Mouse (Mus musculus) small intestine, adult 2 months (tissue): ENCODE results near the gene Cd47. TPM values are rescaled to one million over a fixed set of nuclear protein-coding genes. Genes with fewer than 3 reads are reported as not detected.

Experiments used
- H3K27ac ChIP-seq: fragments of 200-500 bp; 2 replicates; pipeline ENCODE4 v1.5.1; 2012; ENCODE audit warnings: low read depth, low read length, control low read depth, inconsistent platforms; ENCODE audit not compliant: insufficient read depth
- H3K27me3 ChIP-seq: fragments of 200-500 bp; 2 replicates; pipeline ENCODE4 v1.6.1; 2012; ENCODE audit warnings: mild to moderate bottlenecking, moderate library complexity, low read length, inconsistent platforms; ENCODE audit not compliant: control insufficient read depth, insufficient read depth
- H3K36me3 ChIP-seq: fragments of 200-500 bp; 2 replicates; pipeline ENCODE4 v1.6.1; 2012; ENCODE audit warnings: mild to moderate bottlenecking, low read length, control low read depth, inconsistent platforms; ENCODE audit not compliant: control insufficient read depth, insufficient read depth
- H3K4me1 ChIP-seq: fragments of 200-500 bp; 2 replicates; pipeline ENCODE4 v1.6.1; 2012; ENCODE audit warnings: low read length, inconsistent platforms, mixed read lengths; ENCODE audit not compliant: control insufficient read depth, insufficient read depth, insufficient read length
- H3K4me3 ChIP-seq: fragments of 200-500 bp; 2 replicates; pipeline ENCODE4 v1.5.1; 2012; ENCODE audit warnings: low read depth, mild to moderate bottlenecking, control low read depth, inconsistent platforms, low read length, moderate library complexity
- CTCF ChIP-seq: fragments of 200-500 bp; IDR thresholded peaks from 2 replicates; pipeline ENCODE4 v1.5.1; 2012; ENCODE audit warnings: low read depth, mild to moderate bottlenecking, control low read depth, inconsistent platforms, low read length, moderate library complexity, mixed read lengths; ENCODE audit not compliant: insufficient replicate concordance, insufficient read length; ENCODE audit errors: extremely low read depth
- POLR2A ChIP-seq: fragments of 200-500 bp; IDR thresholded peaks from 2 replicates; pipeline ENCODE4 v1.6.1; 2012; ENCODE audit warnings: low read depth, mild to moderate bottlenecking, control low read depth, inconsistent platforms, low read length, moderate library complexity
- WGBS: fragments of 180-500 bp; shearing (Covaris S2); methylation state at CpG from one replicate; pipeline ENCODE4 v1.1.7; 2018; 5-methylcytosine and 5-hydroxymethylcytosine counted together
- polyA plus RNA-seq: library from polyadenylated mRNA; depleted of rRNA; stranded (reverse); fragments of >200 nt; gene quantifications from 2 replicates; pipeline ENCODE4 v1.2.3, GENCODE M21; 2012

Gene Cd47
- polyA plus RNA-seq, 1 experiment = 56.8 TPM

DNA sequence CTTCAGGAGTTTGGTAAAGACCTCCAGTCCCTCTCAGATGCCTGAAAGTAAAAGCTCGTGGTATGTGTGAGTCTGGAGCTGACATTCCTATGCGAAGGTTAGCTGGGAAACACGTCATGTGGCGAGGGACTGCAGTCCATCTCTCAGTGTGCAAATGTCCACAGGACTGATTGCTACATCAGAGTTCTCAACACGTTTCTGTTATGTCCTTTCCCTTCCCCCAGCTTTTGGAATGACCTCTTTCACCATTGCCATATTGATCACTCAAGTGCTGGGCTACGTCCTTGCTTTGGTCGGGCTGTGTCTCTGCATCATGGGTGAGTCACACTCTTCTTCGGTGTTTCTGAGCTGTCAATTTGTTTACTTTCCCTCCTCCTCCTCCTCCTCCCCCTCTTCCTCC, 95.8 kb downstream of the Cd47 start:
- Histone ChIP-seq H3K27ac (no peak overlapping the region), H3K4me1 (peaks cover 6% of the 10 kb centered on the region), H3K36me3 (peaks cover 30% of the 10 kb centered on the region), H3K27me3 (no peaks in the 10 kb centered on the region), H3K4me3 (no peak overlapping the region)
- TF ChIP-seq POLR2A (no peak), CTCF (no peak)
- WGBS = 69% methylated on average over 8 of the region's 8 CpGs

DNA sequence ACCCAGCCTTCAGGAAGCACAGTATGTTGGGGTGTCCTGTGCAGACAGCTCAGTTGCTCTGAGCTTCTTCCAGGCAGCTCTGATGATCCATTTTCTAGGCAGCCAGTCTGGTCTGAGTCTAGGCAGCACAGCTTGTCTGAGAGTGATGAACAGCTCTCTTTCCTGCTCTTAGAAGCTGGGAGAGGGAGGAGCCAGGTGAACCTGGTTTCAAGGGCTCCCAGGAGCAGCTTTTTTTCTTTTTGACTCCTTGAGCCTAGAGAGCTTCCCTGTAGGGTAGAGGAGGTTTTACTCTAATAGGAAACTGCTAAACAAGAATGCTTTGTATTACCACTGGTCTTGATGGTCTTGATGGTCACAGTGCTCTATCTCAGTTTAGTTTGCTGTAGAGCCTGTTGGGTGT, 101.1 kb downstream of the Cd47 start:
- no peak overlapping the region for H3K27ac ChIP-seq
- TF ChIP-seq POLR2A = no peak
- TF ChIP-seq CTCF = no peak
- no peak overlapping the region for H3K4me3 ChIP-seq
- H3K36me3 ChIP-seq = peaks cover 36% of the 10 kb centered on the region
- no peaks in the 10 kb centered on the region for H3K27me3 ChIP-seq
- H3K4me1 ChIP-seq = no peaks in the 10 kb centered on the region

DNA sequence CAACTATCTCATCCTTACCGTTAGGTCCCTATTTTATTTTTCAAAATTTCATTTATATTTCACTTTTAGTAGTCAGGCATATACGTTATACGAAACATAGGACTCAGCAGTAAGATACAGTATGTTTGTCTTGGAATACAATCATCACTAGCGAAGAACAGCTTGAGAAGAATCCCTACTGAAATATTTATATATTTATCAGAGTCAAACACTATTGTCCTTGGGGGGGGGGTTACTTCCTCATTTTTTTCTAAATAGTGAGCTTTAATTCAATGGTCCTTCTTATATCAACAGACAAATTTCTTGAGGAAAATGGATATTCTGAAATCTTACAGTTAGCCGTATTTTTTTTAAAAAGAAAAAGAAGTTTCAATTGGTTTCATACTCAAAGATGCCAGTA, 101.8 kb downstream of the Cd47 start:
- Histone ChIP-seq H3K4me3 (no peak overlapping the region), H3K36me3 (peaks cover 33% of the 10 kb centered on the region), H3K27ac (no peak overlapping the region), H3K4me1 (no peaks in the 10 kb centered on the region), H3K27me3 (no peaks in the 10 kb centered on the region)
- 97% methylated on average over 5 of the region's 5 CpGs for WGBS
- TF ChIP-seq POLR2A = no peak
- TF ChIP-seq CTCF = no peak

DNA sequence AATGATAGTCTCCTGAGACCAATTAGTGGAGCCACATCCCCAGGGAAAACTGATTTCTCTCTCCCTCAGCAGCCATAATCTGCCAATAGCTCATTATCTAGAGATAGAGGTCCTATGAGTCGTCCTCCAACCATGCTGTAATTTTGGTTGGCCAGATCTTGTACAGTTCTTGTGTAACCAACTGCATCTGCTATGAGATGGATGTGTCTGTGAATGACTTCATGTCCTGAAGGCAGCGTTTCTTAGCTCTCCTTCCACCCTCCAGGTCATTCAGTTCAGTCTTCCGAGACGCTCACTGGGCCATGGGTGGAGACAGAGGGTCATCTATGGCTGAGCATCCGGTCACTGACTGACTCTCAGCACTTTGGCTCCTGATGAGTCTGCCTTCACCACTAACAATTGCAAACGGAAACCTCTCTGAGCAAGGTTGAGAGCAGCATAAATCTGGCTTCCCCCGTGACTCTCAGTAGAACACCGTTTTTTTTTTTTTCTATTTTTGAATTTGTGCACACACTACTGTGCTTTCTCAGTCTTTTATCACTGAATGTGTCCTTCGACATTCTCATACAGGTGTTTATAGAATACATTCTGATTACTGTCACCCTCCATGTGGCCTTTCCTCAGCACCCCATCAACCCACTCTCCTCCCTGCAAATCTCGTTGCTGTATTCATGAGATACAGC, 104.1 kb downstream of the Cd47 start:
- H3K27me3 ChIP-seq = no peaks in the 10 kb centered on the region
- H3K4me1 ChIP-seq = no peaks in the 10 kb centered on the region
- no peak overlapping the region for H3K27ac ChIP-seq
- 80% methylated on average over 10 of the region's 10 CpGs for WGBS
- H3K36me3 ChIP-seq = peaks cover 25% of the 10 kb centered on the region
- TF ChIP-seq CTCF (no peak), POLR2A (no peak)
- H3K4me3 ChIP-seq = no peak overlapping the region

DNA sequence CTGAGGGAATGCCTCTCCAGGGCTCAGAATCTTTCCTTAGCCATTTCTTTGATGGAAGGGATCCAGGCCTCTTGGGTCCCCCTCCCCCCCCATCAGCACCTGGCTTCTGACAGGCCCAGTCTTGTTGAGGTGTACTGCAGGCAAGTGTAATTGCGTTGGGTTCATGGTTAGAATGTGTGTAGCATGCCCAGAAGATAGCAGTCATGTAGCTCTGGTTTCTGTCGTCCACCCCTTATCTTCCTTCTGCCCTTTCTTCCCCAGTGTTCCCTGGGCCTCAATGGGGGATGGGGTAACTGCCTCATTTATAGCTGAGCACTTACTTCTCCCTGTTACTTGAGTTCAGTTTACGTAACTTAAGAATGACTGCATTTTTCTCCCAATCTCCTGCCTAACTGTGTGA, 104.7 kb downstream of the Cd47 start:
- H3K36me3 ChIP-seq = peaks cover 21% of the 10 kb centered on the region
- H3K27ac ChIP-seq = no peak overlapping the region
- H3K4me3 ChIP-seq = no peak overlapping the region
- WGBS = 65% methylated on average over 3 of the region's 3 CpGs
- no peaks in the 10 kb centered on the region for H3K27me3 ChIP-seq
- TF ChIP-seq POLR2A (no peak), CTCF (no peak)
- H3K4me1 ChIP-seq = no peaks in the 10 kb centered on the region

DNA sequence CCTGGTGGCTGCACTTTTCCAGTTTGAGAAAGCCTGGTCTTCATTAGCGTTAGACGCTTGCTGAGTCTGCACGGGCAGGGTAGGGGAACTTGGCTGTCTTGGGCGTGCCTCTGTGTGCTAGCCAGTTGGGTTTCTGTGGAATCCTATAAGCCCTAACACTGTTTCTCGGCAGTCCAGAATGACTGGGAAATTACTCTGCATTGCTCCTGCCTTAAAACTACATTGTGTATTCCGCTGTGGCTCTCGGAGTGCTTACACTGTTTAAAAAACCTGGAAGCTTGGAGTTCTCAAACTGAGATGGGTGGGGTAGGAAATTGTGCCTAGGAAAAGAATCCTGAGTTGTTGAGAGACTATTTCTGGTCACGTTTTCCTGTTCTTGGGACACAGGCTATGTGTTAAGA, 105.3 kb downstream of the Cd47 start:
- Histone ChIP-seq H3K4me3 (no peak overlapping the region), H3K27me3 (no peaks in the 10 kb centered on the region), H3K27ac (no peak overlapping the region), H3K4me1 (no peaks in the 10 kb centered on the region), H3K36me3 (peaks cover 19% of the 10 kb centered on the region)
- TF ChIP-seq POLR2A (no peak), CTCF (no peak)
- WGBS = 82% methylated on average over 8 of the region's 8 CpGs

DNA sequence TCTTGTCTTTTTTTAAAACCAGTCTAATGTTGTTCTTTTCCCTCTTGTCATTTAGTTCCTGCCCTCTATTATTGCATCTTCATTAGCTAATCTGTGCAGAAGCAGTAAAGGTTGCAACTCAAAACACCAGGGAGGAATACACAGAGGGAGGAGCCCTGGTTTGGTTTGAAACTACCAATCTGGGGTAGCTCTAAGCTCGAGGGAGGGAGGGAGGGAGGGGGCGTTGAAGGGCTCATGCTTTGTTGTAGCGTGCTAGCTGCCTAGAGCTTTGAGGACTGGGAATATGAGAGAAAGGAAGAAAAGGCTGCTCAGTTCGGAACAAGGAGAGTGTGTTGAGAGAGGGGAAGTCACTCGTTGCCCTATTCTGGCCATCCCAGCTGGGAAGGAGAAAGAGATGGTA, 105.7 kb downstream of the Cd47 start:
- no peak overlapping the region for H3K27ac ChIP-seq
- WGBS = 70% methylated on average over 5 of the region's 5 CpGs
- H3K36me3 ChIP-seq = peaks cover 20% of the 10 kb centered on the region
- no peaks in the 10 kb centered on the region for H3K27me3 ChIP-seq
- no peak for TF ChIP-seq POLR2A
- no peak for TF ChIP-seq CTCF
- no peak overlapping the region for H3K4me3 ChIP-seq
- no peaks in the 10 kb centered on the region for H3K4me1 ChIP-seq
